Mouse (Mus musculus): ENCODE measurements at regions not wholly inside any gene's neighbourhood (a gene's known extent, or its start where the extent isn't known, plus 50 kb on each side); places are given as distances from the start of the nearest gene placed in this dataset.

GRCm38 (mm10) chr10:98725110-98725509, 189.1 kb upstream of the Atp2b1 start:
- WGBS, result 96% methylated on average over 5 of the region's 5 CpGs
- no peak for ATAC-seq (replicated peaks)
- Histone ChIP-seq H3K27me3 (replicated peaks) (no peaks in the 10 kb centered on the region), H3K9ac (no peak overlapping the region), H3K9me3 (no peaks in the 10 kb centered on the region), H3K4me1 (no peaks in the 10 kb centered on the region), H3K27ac (no peak overlapping the region), H3K4me3 (no peak overlapping the region), H3K36me3 (replicated peaks) (no peaks in the 10 kb centered on the region), H3K4me2 (no peak overlapping the region)

DNA sequence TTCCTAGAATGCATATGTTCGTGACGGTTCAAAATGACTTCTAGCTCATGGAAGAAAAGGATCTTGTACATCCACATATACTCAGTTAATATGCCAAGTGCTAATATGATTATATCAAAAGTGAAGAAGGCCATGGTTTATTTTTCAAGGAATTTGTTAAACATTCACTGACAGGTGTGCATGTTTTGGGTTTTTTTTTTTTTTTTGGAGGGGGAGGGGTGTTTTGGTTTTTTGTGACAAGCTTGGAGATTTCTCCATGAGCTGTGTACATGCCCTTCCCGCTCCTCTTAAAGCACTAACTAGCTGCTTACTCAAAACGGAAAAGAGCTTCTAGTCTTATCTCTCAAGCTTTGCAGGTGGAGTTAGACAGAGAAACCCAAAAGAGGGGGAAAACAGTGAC, 187.1 kb upstream of the Atp2b1 start:
- no peaks in the 10 kb centered on the region for H3K27me3 ChIP-seq (replicated peaks)
- H3K9me3 ChIP-seq, result no peaks in the 10 kb centered on the region
- H3K4me2 ChIP-seq, result no peak overlapping the region
- no peak overlapping the region for H3K4me3 ChIP-seq
- H3K27ac ChIP-seq, result no peak overlapping the region
- no peak overlapping the region for H3K9ac ChIP-seq
- no peak for ATAC-seq (replicated peaks)
- H3K4me1 ChIP-seq, result no peaks in the 10 kb centered on the region
- H3K36me3 ChIP-seq (replicated peaks), result no peaks in the 10 kb centered on the region
- 86% methylated on average over 4 of the region's 4 CpGs for WGBS

DNA sequence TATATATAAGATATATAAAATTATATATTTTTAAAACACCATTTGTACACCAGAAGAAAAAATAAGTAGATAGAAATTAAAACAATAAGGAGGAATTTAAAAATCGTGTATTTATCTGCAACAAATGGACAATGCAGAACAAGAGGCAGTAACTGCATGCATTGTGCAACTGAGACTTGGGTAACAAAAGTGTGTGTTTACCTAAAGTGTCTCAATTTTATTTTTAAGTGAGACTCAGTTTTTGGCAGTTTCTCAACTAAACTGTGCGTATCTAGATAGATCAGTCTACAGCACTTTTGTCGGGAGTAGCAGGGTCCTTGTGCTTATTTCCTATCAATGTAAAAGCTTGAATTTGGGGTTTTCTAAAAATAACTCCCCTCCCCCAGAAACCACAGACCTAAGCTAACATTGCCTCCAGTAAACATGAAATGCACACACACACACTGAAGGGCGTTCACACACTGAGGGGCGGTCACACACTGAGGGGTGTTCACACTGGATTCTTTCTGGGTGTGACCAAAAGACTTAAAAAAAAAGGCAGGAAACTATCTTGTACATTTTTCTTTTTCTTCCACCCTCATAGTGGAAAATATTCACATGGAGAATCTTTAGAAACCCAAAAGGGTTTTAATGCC, 185.7 kb upstream of the Atp2b1 start:
- ATAC-seq (replicated peaks), result no peak
- no peaks in the 10 kb centered on the region for H3K4me1 ChIP-seq
- H3K4me2 ChIP-seq, result no peak overlapping the region
- no peak overlapping the region for H3K9ac ChIP-seq
- no peaks in the 10 kb centered on the region for H3K9me3 ChIP-seq
- 90% methylated on average over 5 of the region's 5 CpGs for WGBS
- H3K4me3 ChIP-seq, result no peak overlapping the region
- no peaks in the 10 kb centered on the region for H3K27me3 ChIP-seq (replicated peaks)
- no peaks in the 10 kb centered on the region for H3K36me3 ChIP-seq (replicated peaks)
- H3K27ac ChIP-seq, result no peak overlapping the region

DNA sequence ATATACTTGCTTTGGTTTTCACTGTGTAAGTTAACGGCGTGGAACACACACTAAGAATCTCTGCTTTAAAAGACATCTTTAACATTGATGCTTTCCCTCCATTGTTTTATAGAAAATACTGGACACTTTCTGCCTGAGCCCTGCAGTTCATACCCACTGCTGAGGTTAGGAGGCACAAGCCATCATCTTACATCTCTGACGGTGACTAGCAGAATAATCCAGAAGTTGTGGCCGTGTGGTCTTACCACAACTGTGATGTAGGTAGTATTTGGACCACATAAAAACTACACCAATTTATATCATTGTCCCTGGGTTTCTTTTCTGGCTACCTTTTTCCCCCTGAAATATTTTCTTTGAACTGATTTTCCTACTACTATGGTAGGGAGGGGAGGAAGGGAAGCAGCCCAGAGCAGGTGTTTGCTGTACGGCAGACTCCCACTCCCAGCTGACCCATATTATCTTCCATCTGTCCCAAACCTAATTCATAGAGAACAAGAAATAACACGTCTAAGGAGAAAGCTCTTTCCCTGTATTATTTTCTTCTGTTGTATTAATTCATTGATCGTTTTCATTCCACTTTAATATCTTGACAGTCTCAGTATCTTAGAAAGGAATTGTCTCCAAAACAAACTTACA, 180.1 kb upstream of the Atp2b1 start:
- no peaks in the 10 kb centered on the region for H3K27me3 ChIP-seq (replicated peaks)
- H3K27ac ChIP-seq, result no peak overlapping the region
- no peak for ATAC-seq (replicated peaks)
- H3K9me3 ChIP-seq, result no peaks in the 10 kb centered on the region
- H3K9ac ChIP-seq, result no peak overlapping the region
- H3K4me3 ChIP-seq, result no peak overlapping the region
- WGBS, result 86% methylated on average over 7 of the region's 7 CpGs
- no peaks in the 10 kb centered on the region for H3K36me3 ChIP-seq (replicated peaks)
- H3K4me2 ChIP-seq, result no peak overlapping the region
- H3K4me1 ChIP-seq, result no peaks in the 10 kb centered on the region

DNA sequence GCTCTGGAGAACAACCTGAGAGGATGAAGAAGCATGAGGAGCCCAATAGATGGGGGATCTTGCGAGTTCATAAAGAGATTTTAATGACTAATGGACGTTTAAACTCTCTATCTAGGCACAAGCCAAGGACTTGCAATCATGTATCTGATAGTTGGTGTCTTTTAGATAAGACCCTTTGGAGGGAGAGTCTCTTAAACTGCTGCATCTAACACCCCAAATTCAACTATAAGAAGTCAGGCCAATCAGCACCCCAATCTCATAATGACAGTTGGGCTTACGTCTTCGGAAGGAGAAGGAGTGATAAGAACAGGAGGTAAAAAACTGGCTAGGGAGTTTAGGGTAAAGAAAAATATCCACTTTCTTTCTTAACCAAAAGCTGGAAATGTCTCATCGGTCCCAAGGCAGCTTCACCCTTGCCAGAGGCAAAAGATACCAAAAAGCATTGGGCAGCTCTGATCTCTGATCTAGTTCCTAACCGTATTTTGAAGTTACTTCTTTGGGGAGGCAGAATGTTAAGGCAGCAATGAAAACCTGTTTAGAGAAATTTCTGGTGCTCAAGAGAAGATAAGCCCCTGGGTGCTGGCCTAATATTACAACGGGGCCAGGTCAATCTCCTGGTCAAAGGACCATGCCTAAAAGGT, 173.6 kb upstream of the Atp2b1 start:
- Histone ChIP-seq H3K4me3 (no peak overlapping the region), H3K27me3 (replicated peaks) (no peaks in the 10 kb centered on the region), H3K27ac (no peak overlapping the region), H3K4me2 (no peak overlapping the region), H3K9ac (no peak overlapping the region), H3K9me3 (no peaks in the 10 kb centered on the region), H3K4me1 (no peaks in the 10 kb centered on the region), H3K36me3 (replicated peaks) (no peaks in the 10 kb centered on the region)
- 87% methylated on average over 7 of the region's 7 CpGs for WGBS
- ATAC-seq (replicated peaks), result no peak

- Histone ChIP-seq H3K4me2 (no peak overlapping the region), H3K4me3 (no peak overlapping the region), H3K9ac (no peak overlapping the region), H3K4me1 (no peaks in the 10 kb centered on the region), H3K27ac (no peak overlapping the region), H3K36me3 (replicated peaks) (no peaks in the 10 kb centered on the region), H3K27me3 (replicated peaks) (no peaks in the 10 kb centered on the region), H3K9me3 (no peaks in the 10 kb centered on the region)
- 69% methylated on average over 5 of the region's 5 CpGs for WGBS
- no peak for ATAC-seq (replicated peaks)
These were observed 172.8 kb upstream of the Atp2b1 start for GRCm38 (mm10) chr10:98741398-98741797.

- no peaks in the 10 kb centered on the region for H3K27me3 ChIP-seq (replicated peaks)
- no peaks in the 10 kb centered on the region for H3K4me1 ChIP-seq
- H3K27ac ChIP-seq, result no peak overlapping the region
- WGBS, result 80% methylated on average over 16 of the region's 16 CpGs
- no peaks in the 10 kb centered on the region for H3K36me3 ChIP-seq (replicated peaks)
- H3K9me3 ChIP-seq, result no peaks in the 10 kb centered on the region
- H3K9ac ChIP-seq, result no peak overlapping the region
- H3K4me2 ChIP-seq, result no peak overlapping the region
- H3K4me3 ChIP-seq, result no peak overlapping the region
- no peak for ATAC-seq (replicated peaks)
These were observed 171.2 kb upstream of the Atp2b1 start for GRCm38 (mm10) chr10:98742822-98743605.

DNA sequence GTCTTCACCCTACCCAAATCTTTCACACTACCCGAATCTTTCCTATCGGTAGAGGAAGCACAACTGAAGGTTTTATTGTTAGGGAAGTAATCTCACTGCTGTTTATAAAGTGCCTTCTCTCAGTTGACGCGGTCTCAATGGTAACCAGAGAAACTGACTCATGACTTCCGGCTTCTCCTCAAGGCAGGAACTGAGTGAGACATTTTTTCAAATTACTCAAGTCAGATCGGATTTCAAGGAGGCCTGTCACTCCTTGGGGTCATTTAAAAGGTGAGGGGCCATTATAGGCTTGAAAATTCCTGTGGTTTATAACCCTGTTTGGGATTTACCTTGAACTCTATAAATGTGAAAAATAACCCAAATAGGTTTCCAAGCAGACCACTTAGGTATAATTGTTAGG, 170.0 kb upstream of the Atp2b1 start:
- no peaks in the 10 kb centered on the region for H3K27me3 ChIP-seq (replicated peaks)
- H3K27ac ChIP-seq, result no peak overlapping the region
- no peaks in the 10 kb centered on the region for H3K4me1 ChIP-seq
- no peak for ATAC-seq (replicated peaks)
- no peaks in the 10 kb centered on the region for H3K36me3 ChIP-seq (replicated peaks)
- no peak overlapping the region for H3K4me2 ChIP-seq
- WGBS, result 35% methylated on average over 6 of the region's 6 CpGs
- H3K9ac ChIP-seq, result no peak overlapping the region
- H3K4me3 ChIP-seq, result no peak overlapping the region
- H3K9me3 ChIP-seq, result no peaks in the 10 kb centered on the region

GRCm38 (mm10) chr10:98744662-98745061, 169.5 kb upstream of the Atp2b1 start:
- Histone ChIP-seq H3K9ac (no peak overlapping the region), H3K4me3 (no peak overlapping the region), H3K4me1 (no peaks in the 10 kb centered on the region), H3K9me3 (no peaks in the 10 kb centered on the region), H3K27me3 (replicated peaks) (no peaks in the 10 kb centered on the region), H3K4me2 (no peak overlapping the region), H3K27ac (no peak overlapping the region), H3K36me3 (replicated peaks) (no peaks in the 10 kb centered on the region)
- WGBS, result 43% methylated on average over 6 of the region's 6 CpGs
- ATAC-seq (replicated peaks), result no peak

GRCm38 (mm10) chr10:98745409-98745808, 168.8 kb upstream of the Atp2b1 start:
- 85% methylated on average over 2 of the region's 2 CpGs for WGBS
- Histone ChIP-seq H3K9me3 (no peaks in the 10 kb centered on the region), H3K4me3 (no peak overlapping the region), H3K27ac (no peak overlapping the region), H3K9ac (no peak overlapping the region), H3K36me3 (replicated peaks) (no peaks in the 10 kb centered on the region), H3K27me3 (replicated peaks) (no peaks in the 10 kb centered on the region), H3K4me2 (no peak overlapping the region), H3K4me1 (no peaks in the 10 kb centered on the region)
- no peak for ATAC-seq (replicated peaks)

GRCm38 (mm10) chr10:98745861-98746260, 168.3 kb upstream of the Atp2b1 start:
- WGBS, result 92% methylated on average over 5 of the region's 5 CpGs
- H3K9ac ChIP-seq, result no peak overlapping the region
- H3K4me1 ChIP-seq, result no peaks in the 10 kb centered on the region
- H3K4me3 ChIP-seq, result no peak overlapping the region
- no peaks in the 10 kb centered on the region for H3K36me3 ChIP-seq (replicated peaks)
- no peak for ATAC-seq (replicated peaks)
- H3K27me3 ChIP-seq (replicated peaks), result no peaks in the 10 kb centered on the region
- H3K27ac ChIP-seq, result no peak overlapping the region
- H3K4me2 ChIP-seq, result no peak overlapping the region
- H3K9me3 ChIP-seq, result no peaks in the 10 kb centered on the region

- H3K4me1 ChIP-seq, result no peaks in the 10 kb centered on the region
- WGBS, result 6% methylated on average over 3 of the region's 3 CpGs
- no peak for ATAC-seq (replicated peaks)
These were observed 165.2 kb upstream of the Atp2b1 start for GRCm38 (mm10) chr10:98748856-98749583.

More at GRCm38 (mm10) chr10:98748856-98749583, 165.2 kb upstream of the Atp2b1 start:
- Histone ChIP-seq H3K4me3 (no peak overlapping the region), H3K9ac (no peak overlapping the region), H3K27ac (no peak overlapping the region), H3K9me3 (no peaks in the 10 kb centered on the region), H3K4me2 (no peak overlapping the region), H3K36me3 (replicated peaks) (no peaks in the 10 kb centered on the region), H3K27me3 (replicated peaks) (no peaks in the 10 kb centered on the region)

Data from midbrain, embryonic 15.5 days (tissue).